Mouse (Mus musculus): ENCODE results near the gene C1qtnf2.

The C1qtnf2 gene

DNA sequence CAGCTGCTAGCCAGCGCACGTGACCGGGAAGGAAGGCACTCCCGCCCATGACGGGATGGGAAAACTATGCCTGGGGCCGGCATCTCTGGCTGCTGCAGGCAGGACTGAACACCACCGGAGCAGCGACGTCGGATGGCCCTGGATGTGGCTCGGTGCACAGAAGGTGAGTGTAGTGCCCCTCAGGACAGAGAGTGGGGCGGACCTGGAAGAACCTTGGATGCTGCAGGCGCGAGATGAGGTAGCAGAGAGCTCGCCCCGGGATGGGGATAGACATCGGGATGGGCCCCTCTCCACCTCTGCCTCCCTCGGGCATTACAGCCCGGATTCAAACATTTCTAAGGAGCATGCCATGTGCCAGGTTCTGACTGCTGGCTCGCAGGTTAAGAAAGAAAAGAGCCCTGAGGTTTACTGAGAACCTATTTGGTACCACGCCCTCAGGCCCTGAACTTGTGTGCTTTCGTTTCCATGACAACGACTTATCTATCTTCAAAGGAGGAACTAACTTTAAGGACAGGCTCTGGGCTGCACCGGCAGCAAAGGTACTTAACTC lies at the start of gene C1qtnf2:
Gene C1qtnf2, plus strand, starts transcription at position 52 of the 550 bp plus-strand sequence.
- DNase-seq (ENCODE audit: extremely low spot score, low spot score), result peak; percentile 53

DNA sequence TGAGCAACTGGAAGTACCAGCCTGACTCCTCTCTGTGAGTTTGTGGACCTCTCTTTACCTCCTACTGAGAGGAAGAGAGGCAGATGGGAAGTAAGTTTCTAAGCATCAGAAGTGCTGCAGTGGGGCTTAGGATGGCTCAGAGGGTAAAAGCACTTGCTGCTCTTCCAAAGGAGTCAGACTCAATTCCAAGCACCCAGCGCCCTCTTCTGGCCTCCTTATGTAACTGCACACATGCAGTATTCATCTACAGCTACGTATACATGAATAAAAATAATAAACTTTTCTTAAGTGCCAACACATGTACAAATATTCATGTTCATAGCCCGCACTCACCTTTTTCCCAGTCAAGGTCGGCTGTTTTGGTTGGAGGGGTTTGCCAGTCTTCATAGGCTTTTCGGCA lies 49.7 kb upstream of the C1qtnf2 start:
- no peak for DNase-seq (ENCODE audit: extremely low spot score, low spot score)

GRCm38 (mm10) chr11:43425166-43425709 lies 48.8 kb upstream of the C1qtnf2 start:
- DNase-seq (ENCODE audit: extremely low spot score, low spot score), result no peak

DNA sequence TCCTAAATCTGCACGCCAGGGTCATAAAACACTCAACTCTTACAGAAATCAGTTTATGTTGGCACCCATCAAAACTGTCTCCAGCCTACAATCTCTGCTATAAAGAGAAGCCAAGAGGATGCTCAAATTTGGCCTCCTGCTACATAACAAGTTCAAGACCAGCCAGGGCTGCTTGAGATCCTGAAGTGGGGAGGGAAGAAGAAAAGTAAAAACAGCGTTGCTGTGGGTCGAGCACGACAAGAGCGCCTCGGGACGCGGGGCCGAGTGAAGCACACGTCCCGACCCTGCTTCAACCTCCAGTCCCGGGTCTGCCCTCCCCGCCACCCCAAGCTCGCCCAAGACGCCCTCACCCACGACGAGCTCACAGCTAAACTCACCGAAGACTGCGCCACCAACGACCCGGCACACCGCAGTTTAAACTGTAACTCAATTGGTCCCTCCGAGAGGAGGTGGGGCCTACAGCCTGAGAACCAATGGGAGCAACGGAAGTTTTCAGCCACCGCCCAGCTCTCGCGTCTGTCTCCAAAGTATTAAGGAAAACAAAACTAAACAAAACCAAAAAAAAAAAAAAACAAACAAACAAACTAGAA lies 48.2 kb upstream of the C1qtnf2 start, which contains the start of gene Pttg1:
Gene Pttg1, minus strand, starts transcription at position 428 of the 590 bp plus-strand sequence.
- DNase-seq (ENCODE audit: extremely low spot score, low spot score), result peak; percentile 72

GRCm38 (mm10) chr11:43426414-43426884 lies 47.6 kb upstream of the C1qtnf2 start:
- DNase-seq (ENCODE audit: extremely low spot score, low spot score), result peak; percentile 22

GRCm38 (mm10) chr11:43433254-43434023 lies 40.6 kb upstream of the C1qtnf2 start, which contains the start of gene Slu7:
Slu7 (plus strand) TSS chr11:43433744.
- DNase-seq (ENCODE audit: extremely low spot score, low spot score), result peak; percentile 83

GRCm38 (mm10) chr11:43434024-43434407 lies 40.1 kb upstream of the C1qtnf2 start:
- DNase-seq (ENCODE audit: extremely low spot score, low spot score), result no peak

DNA sequence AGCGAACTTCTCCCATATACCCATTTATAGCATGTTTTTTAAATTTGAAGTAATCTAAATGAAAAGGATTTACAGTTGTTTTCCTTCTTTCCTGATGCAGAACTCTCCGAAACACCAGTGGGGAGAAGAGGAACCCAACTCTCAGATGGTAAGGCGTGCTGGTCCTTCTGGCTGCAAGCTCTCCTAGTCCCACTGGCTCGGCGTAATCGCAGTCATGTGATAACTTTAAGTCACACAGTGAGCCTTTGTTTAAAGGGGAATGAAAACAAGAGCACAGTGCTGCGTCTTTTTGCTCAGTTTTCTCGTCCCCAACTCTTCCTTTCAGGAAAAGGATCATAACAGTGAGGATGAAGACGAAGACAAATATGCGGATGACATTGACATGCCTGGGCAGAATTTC lies 33.0 kb upstream of the C1qtnf2 start:
- DNase-seq (ENCODE audit: extremely low spot score, low spot score), result no peak

GRCm38 (mm10) chr11:43443183-43443582 lies 30.9 kb upstream of the C1qtnf2 start:
- DNase-seq (ENCODE audit: extremely low spot score, low spot score), result no peak

DNA sequence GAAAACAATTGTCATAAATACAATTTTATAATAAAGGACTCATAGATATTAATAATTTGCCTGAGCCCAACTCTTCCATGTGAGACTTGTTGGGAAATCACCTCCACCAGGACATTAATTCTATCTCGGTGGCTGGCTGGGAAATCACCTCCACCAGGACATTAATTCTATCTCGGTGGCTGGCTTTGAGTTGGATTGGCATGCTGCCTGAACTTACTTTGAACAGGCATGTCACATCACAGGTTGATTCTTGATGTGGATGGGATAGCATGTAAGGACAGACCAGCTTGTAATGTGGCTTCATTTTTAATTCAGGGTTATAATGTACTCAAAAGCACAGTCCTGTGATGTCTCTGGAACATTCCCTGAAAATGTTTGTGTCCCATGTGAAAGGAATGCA lies 24.2 kb upstream of the C1qtnf2 start:
- DNase-seq (ENCODE audit: extremely low spot score, low spot score), result no peak

- no peak for DNase-seq (ENCODE audit: extremely low spot score, low spot score)
These were observed 22.8 kb upstream of the C1qtnf2 start for GRCm38 (mm10) chr11:43451322-43451721.

- DNase-seq (ENCODE audit: extremely low spot score, low spot score), result no peak
These were observed 21.8 kb upstream of the C1qtnf2 start for GRCm38 (mm10) chr11:43452266-43452665.

DNA sequence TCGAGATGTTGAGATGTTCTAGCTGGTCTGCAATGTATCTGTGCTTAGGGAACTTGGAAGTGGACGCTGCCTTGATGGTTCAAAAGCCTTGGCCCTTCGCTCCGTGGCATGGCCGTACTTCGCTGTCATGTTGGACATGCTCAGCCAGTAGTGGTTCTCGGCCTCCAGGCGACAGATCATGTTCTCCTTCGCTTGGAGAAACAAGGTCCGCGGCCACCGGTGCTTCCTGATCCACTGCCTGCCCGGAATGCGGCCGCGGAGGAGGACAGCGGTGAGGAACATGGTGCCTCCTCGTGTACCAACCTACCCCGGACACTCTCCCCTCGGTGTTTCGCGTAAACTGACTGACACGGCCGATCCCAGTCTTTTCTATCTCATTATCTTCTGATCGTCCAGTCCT lies 10.9 kb upstream of the C1qtnf2 start:
- no peak for DNase-seq (ENCODE audit: extremely low spot score, low spot score)

GRCm38 (mm10) chr11:43470118-43470517 lies 4.0 kb upstream of the C1qtnf2 start:
- no peak for DNase-seq (ENCODE audit: extremely low spot score, low spot score)

GRCm38 (mm10) chr11:43470881-43471820 lies 2.9 kb upstream of the C1qtnf2 start:
- no peak for DNase-seq (ENCODE audit: extremely low spot score, low spot score)

DNA sequence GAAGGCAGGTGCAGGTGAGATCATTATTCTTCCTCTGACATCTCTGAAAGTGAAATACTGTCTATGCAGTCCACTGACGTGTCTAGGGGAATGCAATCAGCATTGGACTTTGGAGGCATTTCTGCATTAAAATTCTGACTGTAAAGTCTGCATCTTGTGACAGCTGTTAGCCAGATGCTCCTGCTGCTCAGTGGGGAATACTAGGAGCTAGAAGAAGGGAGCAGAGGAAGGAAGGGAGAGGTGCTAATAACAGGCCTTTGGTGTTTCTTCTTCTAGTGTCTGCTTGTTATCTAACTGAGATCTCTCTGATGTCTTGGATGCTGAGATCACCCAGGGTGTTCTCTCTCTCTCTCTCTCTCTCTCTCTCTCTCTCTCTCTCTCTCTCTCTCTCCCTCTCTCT lies 961 bp upstream of the C1qtnf2 start:
- no peak for DNase-seq (ENCODE audit: extremely low spot score, low spot score)

GRCm38 (mm10) chr11:43473635-43474224 lies 346 bp upstream of the C1qtnf2 start:
- DNase-seq (ENCODE audit: extremely low spot score, low spot score), result no peak

DNA sequence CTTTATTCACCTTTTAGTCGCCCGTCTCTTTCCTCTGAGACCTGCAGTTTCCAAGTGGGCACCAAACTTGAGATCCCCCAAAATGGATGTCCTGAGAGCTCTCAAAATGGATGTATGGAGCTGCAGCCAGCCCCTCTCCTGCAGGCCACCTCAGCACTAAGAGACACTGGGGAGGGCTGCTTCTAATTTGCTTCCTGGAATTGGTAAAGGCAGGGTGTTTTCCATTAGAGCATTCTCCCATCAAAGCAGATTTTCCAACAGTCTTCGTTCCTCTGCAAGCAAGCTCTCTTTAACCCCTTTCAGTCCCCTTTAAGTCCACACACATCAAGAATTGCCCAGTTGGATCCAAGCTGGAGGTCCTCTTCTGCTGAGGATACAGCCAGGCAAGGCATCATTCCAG lies 5.3 kb downstream of the C1qtnf2 start:
- no peak for DNase-seq (ENCODE audit: extremely low spot score, low spot score)

- DNase-seq (ENCODE audit: extremely low spot score, low spot score), result no peak
These were observed 6.5 kb downstream of the C1qtnf2 start for GRCm38 (mm10) chr11:43480561-43480960.

GRCm38 (mm10) chr11:43481672-43482522 lies 7.8 kb downstream of the C1qtnf2 start:
- no peak for DNase-seq (ENCODE audit: extremely low spot score, low spot score)
